Mouse (Mus musculus): ENCODE results near the gene Plxnb1. TPM values are rescaled to one million over a fixed set of nuclear protein-coding genes. Genes with fewer than 3 reads are reported as not detected.

The Plxnb1 gene
- total RNA-seq, 1 experiment from 2014 or later = 1.0 TPM

DNA sequence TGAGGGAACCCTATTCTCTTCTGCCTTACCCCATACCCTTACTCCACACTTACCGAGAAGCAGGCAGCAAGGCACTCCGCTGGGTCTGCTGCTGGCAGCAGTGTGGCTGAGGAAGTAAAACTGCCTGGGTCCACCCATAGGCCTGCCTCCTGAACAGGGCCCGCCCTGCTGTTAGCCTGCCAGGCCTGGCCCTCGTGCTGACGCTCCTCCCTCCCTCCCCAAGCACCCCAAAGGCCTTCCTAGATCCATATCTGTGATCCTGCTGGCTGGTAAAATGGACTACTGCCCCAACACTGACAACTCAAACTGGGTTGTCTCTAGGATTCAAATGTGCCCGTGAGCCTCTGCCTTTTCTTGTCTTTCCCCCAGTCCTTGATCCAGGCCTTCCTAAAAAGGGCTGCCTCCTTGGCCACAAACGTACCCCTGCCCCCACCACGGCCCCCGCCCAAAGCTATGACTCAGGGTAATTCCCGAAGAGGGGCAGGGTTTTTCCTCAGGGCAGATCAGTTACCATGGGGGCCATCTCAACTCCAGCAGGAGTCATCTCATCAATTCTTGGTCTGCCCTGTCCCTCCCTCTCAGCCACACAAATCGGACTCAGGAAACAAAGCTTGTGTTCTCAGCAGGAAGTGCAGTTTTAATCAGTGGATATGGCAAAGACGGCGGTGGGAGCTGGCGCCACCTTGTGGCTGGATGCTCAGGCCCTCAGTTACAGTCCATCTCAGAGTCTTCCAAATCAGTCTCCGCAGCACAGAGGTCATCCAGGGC, 35.9 kb upstream of the Plxnb1 start, which contains the start of gene Trex1:
TSS of gene Trex1 (minus strand) at position 599 of the 768 bp plus-strand sequence.
- ATAC-seq (ENCODE audit: extremely low read depth, insufficient number of reproducible peaks, low FRiP score, poor library complexity, severe bottlenecking) = peak; percentile 66

DNA sequence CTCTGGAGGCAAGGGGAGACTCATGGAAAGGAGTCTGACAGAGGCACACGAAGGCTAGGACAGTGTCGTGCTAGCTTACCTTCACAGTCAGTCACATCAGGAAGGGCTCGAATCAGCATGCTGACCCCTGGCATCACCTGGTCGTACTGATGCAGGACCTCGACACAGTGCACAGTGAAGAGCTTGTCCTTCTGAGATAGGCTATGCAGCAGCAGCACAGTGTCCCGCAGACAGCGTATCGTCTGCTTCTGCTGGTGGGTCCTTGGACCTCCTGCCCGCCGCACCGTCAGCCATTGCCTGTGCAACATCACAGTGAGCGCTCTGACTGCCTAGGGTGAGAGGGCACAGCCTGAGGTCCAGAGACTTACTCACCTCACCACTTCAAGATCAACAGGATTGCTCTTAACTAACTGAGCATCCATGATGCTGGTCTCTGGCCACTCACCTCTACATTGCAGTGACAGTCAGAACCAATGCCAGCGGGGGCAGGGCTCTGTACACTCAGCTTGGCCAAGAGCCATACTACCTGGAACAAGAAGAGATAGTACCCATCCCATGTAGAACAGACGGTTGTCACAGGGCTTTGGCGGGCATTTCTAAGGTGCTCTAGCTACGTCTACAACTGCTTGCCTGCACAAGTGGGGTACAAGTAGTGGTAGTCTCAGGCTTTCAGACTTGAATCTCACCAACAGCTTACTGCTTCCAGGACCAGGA, 34.8 kb upstream of the Plxnb1 start:
- ATAC-seq (ENCODE audit: extremely low read depth, insufficient number of reproducible peaks, low FRiP score, poor library complexity, severe bottlenecking) = no peak

DNA sequence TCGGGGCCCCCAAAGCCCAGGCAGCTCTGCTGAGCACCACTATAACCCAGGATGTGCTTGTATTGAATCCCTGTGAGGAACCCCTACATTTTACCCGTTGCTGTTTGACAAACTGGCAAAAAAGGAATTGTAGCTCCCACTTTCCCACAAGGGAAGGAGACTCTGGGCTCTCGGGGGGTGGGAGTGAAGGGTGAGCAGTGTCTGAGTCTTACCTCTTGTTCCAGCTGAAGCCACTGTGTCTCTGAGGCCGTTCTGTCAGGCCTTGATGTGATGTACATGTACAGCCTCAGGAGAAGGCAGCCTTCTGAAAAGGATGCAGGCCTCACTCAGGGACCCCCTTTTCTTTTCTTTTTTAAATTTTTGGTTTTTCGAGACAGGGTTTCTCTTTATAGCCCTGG, 34.3 kb upstream of the Plxnb1 start:
- no peak for ATAC-seq (ENCODE audit: extremely low read depth, insufficient number of reproducible peaks, low FRiP score, poor library complexity, severe bottlenecking)

DNA sequence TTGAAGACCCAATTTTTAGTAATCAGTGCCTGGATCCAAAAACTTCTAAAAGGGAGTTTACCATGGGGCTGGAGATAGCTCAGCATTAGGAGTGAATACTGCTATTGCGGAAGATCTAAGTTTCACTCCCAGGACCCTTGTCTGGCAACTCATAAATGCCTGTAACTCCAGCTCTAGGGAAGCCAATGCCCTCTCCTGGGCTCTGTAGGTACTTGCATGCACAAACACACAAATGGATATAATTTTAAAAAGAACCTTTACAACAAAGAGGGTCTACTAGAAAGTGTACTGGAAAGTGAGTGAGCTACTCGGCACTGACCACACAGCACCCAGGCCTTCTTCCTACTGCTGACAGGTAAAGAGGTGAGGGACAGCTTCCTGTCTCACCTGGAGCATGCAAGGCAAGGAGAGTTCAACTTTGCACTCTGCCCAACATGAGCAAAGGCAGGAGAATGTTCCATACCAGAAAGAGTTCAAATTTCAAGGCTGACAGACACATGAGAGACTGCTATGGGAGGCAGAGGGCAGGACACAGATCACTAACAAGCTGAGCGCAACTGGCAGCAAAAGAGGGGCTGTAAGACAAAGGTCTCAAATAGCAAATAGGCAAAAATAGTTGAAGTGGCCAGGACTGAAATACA, 27.0 kb upstream of the Plxnb1 start:
- no peak for ATAC-seq (ENCODE audit: extremely low read depth, insufficient number of reproducible peaks, low FRiP score, poor library complexity, severe bottlenecking)

DNA sequence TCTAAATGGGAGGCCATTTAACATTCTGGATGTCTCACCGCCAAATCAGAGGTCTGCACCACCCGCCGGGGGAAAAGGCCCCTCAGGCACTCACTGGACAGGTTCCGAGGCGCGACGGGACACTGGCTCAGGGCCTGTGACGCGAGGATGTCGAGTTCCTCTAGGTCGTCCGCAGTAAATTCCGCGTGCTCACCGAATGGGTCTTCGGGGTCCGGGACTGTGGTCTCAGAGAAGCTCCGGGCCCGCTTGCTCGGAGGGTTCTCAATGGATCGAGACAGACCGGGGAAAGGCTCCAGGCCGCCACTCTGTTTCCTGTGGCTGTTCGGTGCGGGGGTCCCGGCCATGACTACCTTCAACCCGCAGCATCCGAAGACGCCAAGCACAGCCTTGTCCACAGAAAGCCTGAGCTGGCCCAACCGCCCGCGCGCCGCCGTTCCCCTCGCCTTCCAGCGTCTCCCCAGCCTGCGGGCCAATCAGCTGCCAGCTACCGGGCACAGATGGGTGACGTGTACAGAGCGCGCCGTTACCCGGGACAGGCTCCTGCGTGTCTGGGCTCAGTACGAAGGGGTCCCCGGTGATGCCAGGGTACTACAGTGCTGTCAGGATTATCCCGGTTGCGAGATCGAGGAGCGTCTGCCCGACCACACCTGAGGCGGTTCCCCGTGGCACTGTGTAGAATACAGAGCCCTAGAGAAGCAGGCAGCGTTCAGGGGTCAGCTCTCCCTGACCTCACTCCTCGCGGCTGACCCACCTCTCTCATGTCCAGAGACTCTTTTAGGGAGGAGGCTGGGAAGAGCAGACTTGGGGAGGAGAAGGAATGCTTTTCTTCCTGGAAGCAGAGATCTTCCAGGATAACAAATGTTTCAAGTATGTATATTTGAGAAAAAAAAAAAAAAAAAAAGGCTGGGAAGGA, 21.3 kb upstream of the Plxnb1 start, which contains the start of gene Atrip:
TSS of gene Atrip (minus strand) at position 464 of the 913 bp plus-strand sequence.
- peak; percentile 97 for ATAC-seq (ENCODE audit: extremely low read depth, insufficient number of reproducible peaks, low FRiP score, poor library complexity, severe bottlenecking)

DNA sequence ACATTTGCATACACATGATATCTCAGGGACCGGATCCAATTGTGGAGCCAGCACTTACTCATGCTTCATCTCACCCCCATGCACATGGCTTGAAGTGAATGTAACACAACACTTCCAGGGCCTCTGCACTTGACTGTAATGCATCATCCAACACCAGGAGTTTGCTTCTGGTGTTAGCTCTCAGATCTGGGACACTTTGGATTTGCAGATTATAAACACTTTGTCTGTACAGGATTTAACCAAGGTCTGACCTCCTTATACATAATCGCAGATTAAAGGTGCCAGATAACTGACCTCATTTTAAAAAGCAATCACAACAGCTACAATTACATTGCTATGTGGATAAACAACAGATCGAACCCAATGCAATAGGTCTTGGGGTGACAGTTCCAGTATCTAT, 14.7 kb upstream of the Plxnb1 start:
- ATAC-seq (ENCODE audit: extremely low read depth, insufficient number of reproducible peaks, low FRiP score, poor library complexity, severe bottlenecking) = no peak

DNA sequence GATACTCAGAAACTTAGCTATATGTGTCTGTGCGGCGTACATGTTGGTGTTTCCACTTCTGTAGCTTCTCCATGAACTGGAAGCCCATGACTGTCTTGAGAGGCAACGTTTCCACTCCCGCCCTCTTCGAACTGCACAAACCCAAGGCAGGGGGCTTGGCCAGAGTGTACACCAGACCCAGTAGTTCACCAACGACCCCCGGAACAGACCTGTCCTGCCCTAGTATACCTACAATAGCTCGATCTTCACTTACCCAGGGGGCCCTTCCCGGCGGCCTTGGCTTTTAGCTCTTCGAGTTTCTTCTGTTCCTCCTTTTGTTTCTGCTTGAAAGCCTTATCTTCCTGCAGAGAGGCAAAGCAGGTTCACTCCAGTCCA, 13.5 kb upstream of the Plxnb1 start:
- no peak for ATAC-seq (ENCODE audit: extremely low read depth, insufficient number of reproducible peaks, low FRiP score, poor library complexity, severe bottlenecking)

DNA sequence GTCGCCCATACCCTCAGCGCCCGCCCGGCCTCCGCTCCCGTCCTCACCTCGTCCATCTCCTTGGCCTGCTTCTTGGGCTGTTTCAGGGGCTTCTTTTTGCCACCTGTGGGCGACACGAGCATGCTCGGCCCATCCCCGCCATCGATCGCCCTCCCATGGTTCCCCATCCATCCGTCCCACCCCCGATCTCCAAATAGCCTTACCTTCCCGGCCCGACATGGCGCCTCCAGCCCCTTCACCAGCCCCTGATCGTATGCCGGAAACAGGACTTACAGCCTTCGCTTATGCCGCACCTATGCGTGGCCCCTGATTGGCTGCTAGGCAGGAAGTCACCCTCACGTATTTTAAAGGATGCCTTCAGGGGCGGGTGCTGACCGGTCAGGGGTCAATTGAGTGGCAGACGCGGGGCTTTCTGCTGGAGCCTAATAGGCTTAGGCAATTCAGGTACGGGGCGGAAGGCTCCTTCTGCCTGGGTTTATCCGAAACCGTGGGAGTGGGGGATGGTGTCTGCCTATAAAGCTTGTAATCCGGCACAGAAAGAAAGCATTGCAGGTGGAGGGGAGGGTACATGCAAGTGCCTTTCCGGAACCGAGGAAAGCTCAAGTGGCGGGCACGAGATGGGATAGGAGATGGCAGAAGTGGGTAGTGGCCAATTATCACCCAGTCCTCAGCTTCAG, 12.9 kb upstream of the Plxnb1 start, which contains the start of the genes Ccdc51 and Tma7:
TSS of gene Ccdc51 (plus strand) at position 370 of the 677 bp plus-strand sequence.
TSS of gene Tma7 (minus strand) at position 464 of the 677 bp plus-strand sequence.
- peak; percentile 97 for ATAC-seq (ENCODE audit: extremely low read depth, insufficient number of reproducible peaks, low FRiP score, poor library complexity, severe bottlenecking)

DNA sequence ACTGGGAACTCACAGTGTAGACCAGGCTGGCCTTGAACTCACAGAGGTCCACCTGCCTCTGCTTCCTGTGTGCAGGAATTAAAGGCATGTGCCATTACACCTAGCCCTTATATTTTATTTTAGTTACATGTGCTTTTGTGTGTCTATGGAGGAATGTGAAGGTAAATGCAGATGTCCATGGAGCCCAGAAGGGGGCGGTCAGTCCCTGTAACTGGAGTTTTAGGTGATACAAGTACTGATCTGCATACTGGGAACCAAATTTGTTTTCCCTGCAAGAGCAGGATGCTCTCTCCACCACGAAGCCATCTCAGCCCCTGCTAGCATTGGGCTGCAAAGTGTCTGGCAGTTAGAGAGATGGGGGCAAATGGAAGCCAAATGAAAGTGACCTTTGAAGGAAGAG, 10.3 kb upstream of the Plxnb1 start:
- no peak for ATAC-seq (ENCODE audit: extremely low read depth, insufficient number of reproducible peaks, low FRiP score, poor library complexity, severe bottlenecking)

DNA sequence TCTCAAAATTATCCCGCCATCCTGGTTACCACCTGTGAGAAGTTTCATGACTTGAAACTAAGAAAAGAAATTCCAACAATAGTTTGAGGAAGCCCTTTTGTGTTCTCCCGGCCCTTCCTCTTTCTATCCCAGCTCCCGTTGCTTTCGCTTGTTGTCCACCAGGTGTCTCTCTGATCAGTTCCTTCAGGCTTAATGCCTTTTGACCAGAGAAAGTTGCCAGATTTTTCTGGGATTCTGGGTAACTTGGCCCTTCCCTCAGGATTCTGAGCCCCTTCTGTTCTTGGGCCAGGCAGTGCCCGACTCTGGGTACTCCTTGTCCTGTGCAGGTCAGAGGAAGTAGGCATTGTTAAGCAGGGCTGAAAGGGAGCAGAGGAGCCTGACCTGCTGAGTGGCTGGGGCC, 7.2 kb upstream of the Plxnb1 start:
- ATAC-seq (ENCODE audit: extremely low read depth, insufficient number of reproducible peaks, low FRiP score, poor library complexity, severe bottlenecking) = no peak

DNA sequence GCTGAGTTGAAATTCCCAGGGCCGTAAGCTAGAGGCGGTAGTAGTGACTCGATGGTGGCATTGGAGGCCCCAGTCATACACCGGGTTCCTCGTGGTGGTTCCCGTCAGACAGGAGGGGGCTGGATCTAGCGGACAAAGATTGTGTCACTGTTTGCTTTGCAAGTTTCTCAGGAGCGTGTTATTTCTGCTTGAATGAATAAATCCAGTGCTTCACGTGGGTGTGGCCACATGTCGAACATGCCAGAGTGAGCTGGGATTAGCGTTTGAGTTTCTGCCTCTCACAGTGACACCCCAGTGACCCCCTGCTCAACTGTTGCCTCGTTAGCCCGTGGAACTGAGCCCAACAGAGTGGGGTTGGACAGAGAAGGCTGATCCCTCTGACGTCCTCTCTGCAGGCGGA, 4.7 kb upstream of the Plxnb1 start:
- ATAC-seq (ENCODE audit: extremely low read depth, insufficient number of reproducible peaks, low FRiP score, poor library complexity, severe bottlenecking) = no peak

DNA sequence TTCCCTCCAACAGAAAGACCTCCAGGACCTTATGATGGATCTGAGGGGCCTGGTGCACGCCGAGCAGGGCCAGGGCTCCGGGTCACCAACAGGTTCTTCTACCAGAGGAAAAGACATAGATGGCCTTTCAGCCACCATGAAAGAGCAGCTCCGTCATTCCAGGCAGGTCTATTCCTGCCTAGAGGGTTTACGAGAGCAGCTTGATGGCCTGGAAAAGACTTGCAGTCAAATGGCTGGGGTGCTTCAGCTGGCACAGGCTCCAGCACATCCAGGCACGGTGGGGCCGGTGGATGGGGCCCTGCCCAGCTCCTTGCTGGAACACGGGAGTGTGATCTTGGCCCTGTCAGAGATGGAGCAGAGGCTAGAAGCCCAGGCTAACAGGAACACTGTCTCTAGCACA, 3.4 kb upstream of the Plxnb1 start:
- ATAC-seq (ENCODE audit: extremely low read depth, insufficient number of reproducible peaks, low FRiP score, poor library complexity, severe bottlenecking) = no peak

DNA sequence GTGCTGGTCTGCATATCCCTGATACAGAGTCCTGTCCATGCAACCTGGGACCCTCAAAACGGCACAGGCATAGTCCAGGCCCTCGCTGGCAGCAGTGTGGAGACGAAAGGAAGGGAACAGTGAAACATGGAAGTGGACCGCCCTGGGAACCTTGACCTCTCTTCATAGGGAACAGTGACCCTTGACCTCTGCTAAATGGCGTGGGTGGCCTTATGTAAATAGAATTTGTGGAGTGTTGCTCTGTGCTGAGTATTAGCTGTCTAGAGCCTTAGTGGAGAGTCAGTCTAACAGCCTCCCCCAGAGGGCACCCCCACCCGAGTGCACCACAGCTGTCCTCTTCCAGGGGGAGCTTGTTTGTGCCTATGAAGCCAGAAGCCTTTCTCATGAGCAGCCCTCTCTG, 2.4 kb upstream of the Plxnb1 start:
- ATAC-seq (ENCODE audit: extremely low read depth, insufficient number of reproducible peaks, low FRiP score, poor library complexity, severe bottlenecking) = no peak

DNA sequence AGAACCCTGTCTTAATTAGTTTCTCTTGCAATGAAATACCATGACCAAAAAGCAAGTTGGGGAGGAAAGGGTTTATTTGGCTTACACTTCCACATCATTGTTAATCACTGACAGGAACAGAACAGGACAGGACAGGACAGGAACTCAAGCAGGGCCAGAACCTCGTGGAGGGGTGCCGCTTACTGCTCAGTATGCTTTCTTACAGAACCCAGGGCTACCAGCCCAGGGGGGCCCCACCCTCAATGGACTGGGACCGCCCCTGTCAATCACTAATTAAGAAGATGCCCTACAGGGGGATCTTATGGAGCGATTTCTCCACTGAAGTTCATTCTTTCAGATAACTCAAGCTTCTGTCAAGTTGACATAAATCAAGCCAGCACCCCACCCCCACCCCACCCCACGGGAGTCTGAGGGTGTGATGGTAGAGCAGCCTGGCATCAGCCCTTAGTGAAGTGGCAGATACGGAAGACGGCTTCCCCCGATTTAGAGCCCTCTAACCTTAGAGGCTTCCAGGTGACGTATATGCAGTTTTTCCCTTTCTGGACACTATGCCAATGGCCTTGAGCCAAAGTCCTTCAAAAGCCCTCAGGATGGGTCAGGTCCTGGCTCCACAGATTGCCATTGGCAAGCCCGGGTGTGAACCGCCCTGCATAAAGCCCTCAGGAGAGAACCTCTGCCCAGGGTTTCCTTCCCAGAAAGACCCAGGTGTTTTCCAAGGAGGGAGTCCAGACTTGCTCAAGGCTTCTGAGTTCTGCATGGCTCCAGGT, 1.2 kb upstream of the Plxnb1 start:
- ATAC-seq (ENCODE audit: extremely low read depth, insufficient number of reproducible peaks, low FRiP score, poor library complexity, severe bottlenecking) = no peak

DNA sequence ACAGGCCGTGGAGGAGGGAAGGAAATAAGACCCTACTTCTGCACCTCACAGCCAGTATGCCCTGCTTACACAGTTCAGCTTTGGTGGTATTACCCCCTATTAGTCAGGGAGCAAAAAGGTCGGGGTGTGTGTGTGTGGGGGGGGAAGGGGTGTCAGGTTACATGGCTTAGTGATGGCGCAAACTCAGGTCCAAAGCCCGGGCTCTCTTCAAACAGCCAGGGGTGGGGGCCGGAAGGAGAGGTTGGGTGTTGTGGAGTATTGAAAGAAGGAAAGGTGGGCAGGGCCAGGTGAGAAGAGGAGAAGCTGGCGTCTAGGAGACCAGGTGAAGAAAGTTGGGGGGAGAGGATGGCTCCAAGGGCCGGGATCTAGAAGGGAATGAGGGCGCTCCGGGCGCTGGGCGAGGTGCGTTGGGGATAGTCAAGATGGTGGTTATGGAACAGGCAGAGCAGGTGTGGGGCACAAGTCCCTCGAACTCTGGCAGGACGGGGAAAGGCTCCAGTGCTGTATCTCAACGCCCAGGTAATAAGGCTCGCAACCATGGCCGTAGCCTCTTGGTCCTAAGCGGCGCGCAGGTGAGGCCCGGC, 544 bp upstream of the Plxnb1 start:
- ATAC-seq (ENCODE audit: extremely low read depth, insufficient number of reproducible peaks, low FRiP score, poor library complexity, severe bottlenecking) = no peak

DNA sequence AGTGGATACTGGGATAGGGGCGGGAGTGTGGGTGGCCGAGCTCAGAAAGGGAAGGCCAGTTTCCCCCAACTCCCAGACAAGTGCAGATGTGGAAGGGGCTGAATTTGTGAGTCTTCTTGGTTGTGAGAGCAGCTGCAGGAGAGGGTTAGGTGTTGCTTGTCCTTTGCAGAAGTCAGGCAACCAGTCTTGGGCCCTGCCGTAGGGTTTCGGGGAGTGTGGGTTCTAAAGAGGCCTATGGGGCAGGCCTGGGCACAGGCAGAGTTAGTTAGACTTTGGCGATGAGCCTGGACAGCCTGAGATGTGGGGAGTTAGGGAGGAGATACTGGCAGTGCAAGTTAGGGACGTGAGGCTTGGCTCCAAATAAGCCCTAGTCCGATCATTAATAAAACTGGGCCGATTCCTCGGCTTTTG, 1.1 kb downstream of the Plxnb1 start:
- no peak for ATAC-seq (ENCODE audit: extremely low read depth, insufficient number of reproducible peaks, low FRiP score, poor library complexity, severe bottlenecking)

DNA sequence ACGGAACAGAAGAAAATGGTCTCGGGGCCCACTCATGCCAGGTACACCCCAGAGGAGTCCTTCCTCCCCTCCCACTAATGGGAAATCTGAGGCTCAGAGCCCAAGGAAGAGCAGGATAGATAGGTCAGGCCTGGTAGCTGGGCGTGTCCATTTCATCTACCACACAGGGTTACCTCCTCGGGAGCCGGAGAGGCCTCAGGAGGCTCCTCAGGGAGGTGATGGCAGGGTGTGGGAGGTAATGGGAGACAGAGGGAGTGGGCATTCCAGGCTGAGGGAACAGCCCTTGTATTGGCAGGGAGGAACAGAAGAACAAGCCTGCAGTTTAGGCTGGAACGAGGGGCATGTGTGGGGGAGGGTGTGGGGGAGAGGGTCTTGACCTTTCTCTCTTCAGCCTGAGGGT, 1.7 kb downstream of the Plxnb1 start:
- ATAC-seq (ENCODE audit: extremely low read depth, insufficient number of reproducible peaks, low FRiP score, poor library complexity, severe bottlenecking) = no peak
